Mouse (Mus musculus) midbrain, embryonic 16.5 days (tissue): ENCODE measurements around the gene Clec9a. TPM values are rescaled to one million over a fixed set of nuclear protein-coding genes. Genes with fewer than 3 reads are reported as not detected.
A peak's percentile ranks its signal among the peaks of the same experiment; 100 is the strongest.

Experiments
- ATAC-seq: fragments of 200-750 bp; cut with Nextera tagmentation; 2 replicates; pipeline ENCODE4 v1.8.0; 2017; ENCODE audit warnings: moderate TSS enrichment
- H3K27ac ChIP-seq: fragments of 300-500 bp; sonication (generic); 2 replicates; pipeline ENCODE4 v1.5.1; 2014; ENCODE audit warnings: mild to moderate bottlenecking, low read length, mixed read lengths
- H3K27me3 ChIP-seq: fragments of 300-500 bp; sonication (generic); 2 replicates; pipeline ENCODE4 v1.6.1; 2014; ENCODE audit warnings: low read depth, low read length, mixed read lengths; ENCODE audit not compliant: control insufficient read depth, insufficient read depth
- H3K36me3 ChIP-seq: fragments of 300-500 bp; sonication (generic); 2 replicates; pipeline ENCODE4 v1.6.1; 2014; ENCODE audit warnings: mild to moderate bottlenecking, low read length, moderate library complexity, mixed read lengths; ENCODE audit not compliant: control insufficient read depth, insufficient read depth
- H3K4me1 ChIP-seq: fragments of 300-500 bp; sonication (generic); 2 replicates; pipeline ENCODE4 v1.6.1; 2014; ENCODE audit warnings: mild to moderate bottlenecking, low read length, mixed read lengths; ENCODE audit not compliant: control insufficient read depth, insufficient read depth
- H3K4me2 ChIP-seq: fragments of 300-500 bp; sonication (generic); 2 replicates; pipeline ENCODE4 v1.6.1; 2014; ENCODE audit warnings: mild to moderate bottlenecking, low read length, mixed read lengths
- H3K4me3 ChIP-seq: fragments of 300-500 bp; sonication (generic); 2 replicates; pipeline ENCODE4 v1.5.1; 2014; ENCODE audit warnings: low read depth, mild to moderate bottlenecking, low read length, moderate library complexity, mixed read lengths
- H3K9ac ChIP-seq: fragments of 300-500 bp; sonication (generic); 2 replicates; pipeline ENCODE4 v1.6.1; 2014; ENCODE audit warnings: low read depth, low read length, mixed read lengths
- H3K9me3 ChIP-seq: fragments of 300-500 bp; sonication (generic); replicated peaks from 2 replicates; pipeline ENCODE4 v1.6.1; 2014; ENCODE audit warnings: mild to moderate bottlenecking, low read length, mixed read lengths; ENCODE audit not compliant: control insufficient read depth, poor library complexity, severe bottlenecking
- WGBS: fragments of 180-500 bp; shearing (Covaris S2); extraction: QIAGEN DNeasy Blood & Tissue Kit; methylation state at CpG from one replicate; pipeline ENCODE4 v1.1.7; 2014; 5-methylcytosine and 5-hydroxymethylcytosine counted together
- polyA plus RNA-seq: library from polyadenylated mRNA; unstranded; fragments of >200 nt; fragmentation: Nextera tagmentation; extraction: Ambion mirVana; gene quantifications from 2 replicates; pipeline ENCODE4 v1.2.1, GENCODE M21; 2015

The Clec9a gene
- 0.45 and 0.47 TPM in 2 replicates for polyA plus RNA-seq

DNA sequence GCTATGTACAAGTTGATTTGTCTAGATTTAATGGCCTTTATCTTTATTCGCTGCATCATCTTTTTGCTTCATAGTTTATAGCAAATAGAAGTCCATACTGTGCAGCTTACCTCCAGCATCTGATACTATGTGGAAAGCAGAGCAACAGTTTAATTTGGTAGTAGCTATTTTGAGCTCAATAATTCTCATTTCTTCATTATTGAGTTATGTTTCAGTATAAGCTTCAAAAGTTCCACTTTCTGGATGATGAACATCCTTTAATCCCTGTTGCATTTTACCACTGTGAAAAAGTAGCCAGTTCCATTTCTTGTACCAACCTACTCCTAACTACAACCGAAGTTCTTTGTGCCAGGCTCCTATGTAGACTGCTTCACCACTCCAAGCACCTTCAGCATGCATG is at the start of gene Clec9a:
TSS of gene Clec9a (plus strand) at position 301 of the 400 bp plus-strand sequence.
- Histone ChIP-seq H3K9ac (no peak within 1 kb of the TSS), H3K27ac (no peak within 1 kb of the TSS), H3K27me3 (no peaks in the 10 kb centered on the region), H3K9me3 (no peaks in the 10 kb centered on the region), H3K4me3 (no peak within 1 kb of the TSS), H3K36me3 (no peaks in the 10 kb centered on the region), H3K4me2 (no peak within 1 kb of the TSS), H3K4me1 (no peaks in the 10 kb centered on the region)
- 84% methylated on average over 2 of the region's 2 CpGs for WGBS
- ATAC-seq: no peak

DNA sequence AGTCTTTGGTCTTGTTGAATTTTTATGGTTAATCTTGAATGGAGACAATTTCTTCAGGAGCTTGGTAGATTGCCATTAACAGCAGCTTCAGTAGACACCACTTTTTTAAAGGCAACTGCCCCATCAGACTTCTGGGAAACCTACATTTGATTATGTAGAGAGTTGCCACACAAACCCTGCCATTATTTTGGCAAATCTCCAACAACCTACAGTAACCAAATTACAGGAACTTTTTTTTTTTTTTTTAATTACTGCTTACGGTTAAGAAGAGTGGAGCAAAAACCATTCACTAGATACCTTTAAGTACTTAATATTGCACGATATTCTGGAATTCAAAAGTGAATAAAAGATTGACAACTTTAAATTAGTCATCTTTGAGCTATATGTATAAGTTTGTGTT is 49.1 kb upstream of the Clec9a start:
- Histone ChIP-seq H3K9ac (no peak overlapping the region), H3K27ac (no peak overlapping the region), H3K4me2 (no peak overlapping the region), H3K9me3 (no peaks in the 10 kb centered on the region), H3K36me3 (no peaks in the 10 kb centered on the region), H3K27me3 (no peaks in the 10 kb centered on the region), H3K4me3 (no peak overlapping the region), H3K4me1 (no peaks in the 10 kb centered on the region)
- 98% methylated on average over 2 of the region's 2 CpGs for WGBS
- no peak for ATAC-seq

DNA sequence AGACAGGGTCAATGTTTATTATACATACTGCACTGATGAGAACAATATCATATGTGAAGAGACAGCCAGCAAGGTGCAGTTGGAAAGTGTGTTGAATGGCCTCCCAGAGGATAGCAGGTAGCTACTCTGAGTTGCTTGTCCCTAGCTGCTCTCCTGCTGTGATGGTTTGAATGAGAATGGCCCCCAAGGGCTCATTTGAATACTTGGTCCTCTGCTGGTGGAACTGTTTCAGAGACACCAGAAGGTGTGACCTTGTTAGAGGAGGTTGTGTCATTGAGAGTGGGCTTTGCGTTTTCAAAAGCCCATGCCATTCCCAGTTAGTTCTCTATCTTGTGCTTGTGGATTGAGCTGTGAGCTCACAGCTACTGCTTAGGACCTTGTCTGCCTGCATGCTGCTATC is 44.7 kb upstream of the Clec9a start:
- Histone ChIP-seq H3K27ac (no peak overlapping the region), H3K27me3 (no peaks in the 10 kb centered on the region), H3K4me2 (no peak overlapping the region), H3K36me3 (no peaks in the 10 kb centered on the region), H3K4me3 (no peak overlapping the region), H3K4me1 (no peaks in the 10 kb centered on the region), H3K9me3 (no peaks in the 10 kb centered on the region), H3K9ac (no peak overlapping the region)
- ATAC-seq: no peak
- 33% methylated on average over 1 of the region's 1 CpGs for WGBS

DNA sequence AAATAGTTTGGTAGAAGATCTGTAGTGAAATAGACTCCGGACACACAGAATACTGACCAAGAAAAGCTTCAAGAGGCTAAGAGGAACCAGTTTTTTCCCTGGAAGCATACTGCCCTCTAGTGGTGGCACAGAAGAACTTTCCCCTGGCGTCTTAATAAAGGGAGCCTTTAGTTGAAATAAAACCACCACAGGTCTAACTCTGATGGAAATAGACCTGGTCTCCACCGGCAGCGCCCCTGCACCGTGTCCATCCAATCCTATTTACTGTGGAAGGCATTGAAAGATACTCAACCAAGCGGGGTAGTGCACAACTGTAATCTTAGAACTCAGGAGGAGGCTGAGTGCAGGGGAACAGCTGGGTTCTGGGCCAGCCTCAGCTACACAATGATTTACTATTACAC is 42.7 kb upstream of the Clec9a start:
- H3K4me1 ChIP-seq: no peaks in the 10 kb centered on the region
- H3K9ac ChIP-seq: 0 out of 2 replicates have a peak overlapping the region, but pooled peaks have one; percentile 20
- no peak overlapping the region for H3K4me3 ChIP-seq
- no peaks in the 10 kb centered on the region for H3K27me3 ChIP-seq
- 14% methylated on average over 6 of the region's 6 CpGs for WGBS
- H3K27ac ChIP-seq: no peak overlapping the region
- no peaks in the 10 kb centered on the region for H3K36me3 ChIP-seq
- H3K4me2 ChIP-seq: no peak overlapping the region
- peak; percentile 76 for ATAC-seq
- no peaks in the 10 kb centered on the region for H3K9me3 ChIP-seq

DNA sequence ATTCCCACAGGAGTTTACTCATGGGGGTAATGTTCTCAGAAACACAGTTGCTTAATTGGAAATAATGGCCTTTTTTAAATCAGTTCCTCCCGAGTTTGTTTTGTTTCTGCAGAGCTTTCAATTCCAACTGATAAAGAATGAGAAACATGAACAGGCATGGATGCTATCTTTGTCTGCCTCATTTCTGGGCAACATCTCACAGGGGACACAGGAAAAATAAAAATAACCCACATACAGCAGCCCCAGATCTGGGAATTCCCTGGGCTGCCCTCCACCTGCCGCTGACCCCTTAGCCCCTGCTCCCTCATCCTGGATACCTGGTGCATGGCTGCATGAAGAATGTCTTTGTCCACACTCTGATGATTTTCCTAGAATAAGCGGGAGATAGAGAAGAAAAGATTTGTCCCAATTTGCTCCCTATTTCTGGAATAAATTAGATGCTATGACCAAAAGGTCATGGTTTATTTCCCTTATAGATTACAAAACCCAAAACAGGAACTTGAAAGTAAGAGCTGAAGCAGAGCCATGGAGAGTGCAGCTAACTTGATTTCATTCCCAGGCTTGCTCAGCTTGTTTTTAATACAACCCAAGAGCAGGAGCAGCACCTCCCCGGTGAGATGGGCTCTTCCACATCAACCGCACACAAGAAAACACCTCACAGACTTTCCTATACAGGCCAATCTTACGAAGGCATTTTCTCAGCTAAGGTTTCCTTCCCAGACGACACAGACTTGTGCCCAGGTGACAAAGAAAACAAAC is 39.1 kb upstream of the Clec9a start:
- Histone ChIP-seq H3K4me1 (no peaks in the 10 kb centered on the region), H3K27ac (no peak overlapping the region), H3K9me3 (no peaks in the 10 kb centered on the region), H3K9ac (no peak overlapping the region), H3K27me3 (no peaks in the 10 kb centered on the region), H3K36me3 (no peaks in the 10 kb centered on the region), H3K4me3 (no peak overlapping the region), H3K4me2 (no peak overlapping the region)
- ATAC-seq: no peak
- WGBS: 80% methylated on average over 7 of the region's 7 CpGs

DNA sequence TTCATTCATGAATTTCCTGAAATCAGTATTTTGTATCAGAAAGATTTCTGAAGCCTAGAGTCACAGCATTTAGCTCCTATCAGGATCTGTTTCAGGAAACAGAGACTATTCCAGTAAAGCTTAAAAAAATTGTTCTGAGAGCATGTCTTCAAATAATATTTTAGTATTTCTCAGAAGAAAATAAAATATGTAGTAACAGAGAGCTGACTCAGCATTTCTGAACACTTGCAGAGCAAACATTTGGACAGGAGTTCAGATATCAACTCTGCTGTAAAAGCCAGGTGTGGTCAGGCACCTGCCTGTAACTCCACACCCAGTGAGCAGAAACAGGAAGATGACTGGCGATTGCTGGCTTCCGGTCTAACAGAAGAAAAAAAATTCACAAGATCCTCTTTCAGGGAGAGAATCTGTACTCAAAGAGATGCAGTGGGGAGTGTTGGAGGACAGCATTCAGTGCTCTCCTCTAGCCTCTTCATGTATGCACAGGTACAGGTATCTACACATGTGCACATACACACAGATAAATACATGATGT is 33.7 kb upstream of the Clec9a start:
- no peaks in the 10 kb centered on the region for H3K9me3 ChIP-seq
- no peak overlapping the region for H3K4me3 ChIP-seq
- 93% methylated on average over 2 of the region's 2 CpGs for WGBS
- no peaks in the 10 kb centered on the region for H3K36me3 ChIP-seq
- no peak overlapping the region for H3K9ac ChIP-seq
- H3K4me1 ChIP-seq: no peaks in the 10 kb centered on the region
- no peak overlapping the region for H3K4me2 ChIP-seq
- H3K27ac ChIP-seq: no peak overlapping the region
- ATAC-seq: no peak
- no peaks in the 10 kb centered on the region for H3K27me3 ChIP-seq

DNA sequence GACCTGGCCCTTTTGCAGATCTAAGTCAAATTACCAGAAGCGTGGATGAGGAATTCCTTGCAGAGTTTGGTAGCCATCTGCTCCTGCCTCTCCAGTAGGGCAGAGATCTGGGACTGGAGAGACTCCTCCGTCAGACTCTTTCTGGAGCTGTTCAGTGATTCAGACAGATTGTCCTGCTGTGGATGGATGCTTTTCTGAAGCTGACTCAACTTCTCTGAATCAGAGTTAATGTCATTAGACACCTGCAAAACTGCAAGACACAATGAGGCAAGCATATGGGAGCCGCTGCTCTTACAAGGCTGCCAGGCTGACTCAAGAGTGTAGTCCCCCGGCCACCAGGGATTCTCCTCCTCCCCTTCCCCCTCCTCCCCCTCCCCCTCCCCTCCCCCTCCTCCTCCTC is 28.2 kb upstream of the Clec9a start:
- Histone ChIP-seq H3K4me2 (no peak overlapping the region), H3K27me3 (no peaks in the 10 kb centered on the region), H3K4me1 (0 out of 2 replicates have a peak, but pooled peaks cover 2% of the 10 kb centered on the region), H3K4me3 (no peak overlapping the region), H3K27ac (no peak overlapping the region), H3K9ac (no peak overlapping the region), H3K36me3 (no peaks in the 10 kb centered on the region), H3K9me3 (no peaks in the 10 kb centered on the region)
- ATAC-seq: no peak
- 73% methylated on average over 4 of the region's 4 CpGs for WGBS

DNA sequence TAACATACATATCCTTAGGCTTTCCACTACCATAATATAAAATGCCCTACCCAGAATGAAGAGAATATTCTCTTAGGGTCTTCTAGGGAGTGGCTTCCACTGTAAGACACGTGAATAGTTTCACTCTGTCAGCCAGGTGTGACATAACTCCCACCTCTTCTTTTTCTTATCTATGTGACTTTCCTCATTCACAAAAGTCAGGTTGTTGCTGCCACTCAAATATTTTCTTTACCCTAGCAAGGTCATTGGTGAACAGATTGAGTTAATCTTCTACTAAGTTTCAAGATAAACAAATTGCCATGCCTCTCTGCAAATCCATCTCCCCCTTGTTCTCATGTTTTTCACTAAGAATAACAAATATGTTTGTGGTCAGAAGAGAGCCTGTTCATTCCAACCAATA is 26.9 kb upstream of the Clec9a start:
- Histone ChIP-seq H3K4me3 (no peak overlapping the region), H3K9ac (no peak overlapping the region), H3K9me3 (no peaks in the 10 kb centered on the region), H3K4me1 (0 out of 2 replicates have a peak, but pooled peaks cover 2% of the 10 kb centered on the region), H3K4me2 (no peak overlapping the region), H3K27ac (no peak overlapping the region), H3K27me3 (no peaks in the 10 kb centered on the region), H3K36me3 (no peaks in the 10 kb centered on the region)
- WGBS: 84% methylated on average over 1 of the region's 1 CpGs
- ATAC-seq: no peak

DNA sequence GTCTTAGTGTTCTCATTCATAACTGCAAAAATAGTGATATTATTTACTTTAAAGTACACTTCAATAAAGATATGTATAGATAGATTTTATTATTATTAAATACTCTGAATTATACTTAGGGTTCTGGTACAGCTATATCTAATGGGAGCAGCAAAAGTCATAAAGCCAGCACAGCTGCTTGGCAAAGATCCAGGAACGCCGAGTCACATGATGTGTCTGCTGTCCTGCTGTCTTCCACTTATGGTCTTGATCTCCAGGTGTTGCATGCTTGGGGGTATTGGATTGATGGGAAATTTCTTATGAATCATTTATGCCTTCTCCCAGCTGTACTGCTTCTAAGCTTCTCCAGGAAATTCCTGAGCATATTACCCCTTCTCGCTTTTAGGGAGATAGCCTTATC is 25.2 kb upstream of the Clec9a start:
- WGBS: 83% methylated on average over 3 of the region's 3 CpGs
- H3K9ac ChIP-seq: no peak overlapping the region
- 0 out of 2 replicates have a peak, but pooled peaks cover 2% of the 10 kb centered on the region for H3K4me1 ChIP-seq
- no peak for ATAC-seq
- no peaks in the 10 kb centered on the region for H3K36me3 ChIP-seq
- no peaks in the 10 kb centered on the region for H3K9me3 ChIP-seq
- no peak overlapping the region for H3K27ac ChIP-seq
- no peak overlapping the region for H3K4me3 ChIP-seq
- no peaks in the 10 kb centered on the region for H3K27me3 ChIP-seq
- H3K4me2 ChIP-seq: no peak overlapping the region
